Mouse (Mus musculus): ENCODE results near the gene Tshb.

- TF ChIP-seq CTCF (conservative IDR thresholded peaks at IDR 0.05; ENCODE audit: insufficient read depth, insufficient read length, low read depth, low read length): no peak
- TF ChIP-seq POLR2A (IDR thresholded peaks at IDR 0.05; ENCODE audit: low read depth, low read length): no peak
These were observed 31.0 kb downstream of the Tshb start for GRCm38 (mm10) chr3:102751536-102751935.

Measured in kidney, adult 2 months (tissue).